Mouse (Mus musculus) gastrocnemius, postnatal 4 days (tissue): Measurements from ENCODE around the gene Harbi1. TPM values are rescaled to one million over a fixed set of nuclear protein-coding genes. Genes with fewer than 3 reads are reported as not detected.
"Not testable (repeated sequence)": the region's sequence is repeated elsewhere in the genome, so short reads cannot be mapped to it uniquely, and the experiment has no call there.

Source experiments
- DNase-seq, 2 experiments: peaks; one replicate each; pipeline ENCODE4 v3.0.0; 2021 to 2022; ENCODE audit warnings: low spot score in 2 of 2, mixed read lengths in 2 of 2
- total RNA-seq, 2 experiments: library from RNA; stranded (reverse); gene quantifications; 2 replicates each; pipeline ENCODE4 v1.2.3; 2021

Gene Harbi1
- total RNA-seq, 2 experiments from 2014 or later, result 5.0 to 7.1 TPM

DNA sequence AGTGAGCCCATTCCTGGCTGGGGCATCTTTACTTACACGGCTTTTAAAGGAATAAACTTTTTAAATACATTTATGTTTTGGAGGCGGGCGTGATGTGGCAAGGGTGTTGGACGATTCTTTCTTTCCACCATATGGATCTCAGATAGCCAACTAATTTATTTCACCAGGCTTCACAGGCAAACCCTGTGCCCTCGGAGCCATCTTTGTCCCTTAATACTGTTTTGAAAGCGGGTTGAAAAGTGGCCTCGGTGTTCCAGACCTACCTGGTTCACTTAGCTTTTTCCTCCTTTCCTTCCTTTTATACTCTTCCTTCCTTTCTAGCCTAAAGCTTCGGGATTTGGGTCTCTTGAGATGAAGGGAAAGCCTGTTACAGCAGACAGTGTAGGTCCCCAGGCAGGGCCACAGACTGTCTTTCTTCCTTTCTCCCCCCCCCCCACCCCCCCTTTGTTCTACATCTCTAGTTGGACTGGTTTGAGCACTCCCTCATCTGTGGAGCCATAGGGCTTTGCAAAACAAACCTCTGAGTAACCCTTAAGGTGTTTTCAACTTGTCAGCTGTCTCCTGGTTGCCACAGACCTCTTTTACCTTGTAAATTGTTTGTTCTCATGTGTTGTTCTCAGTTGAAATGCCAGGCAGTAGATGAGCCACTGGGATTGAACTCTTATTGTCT is 739 bp downstream of the Harbi1 start:
- peak in 1 of 2 experiments; percentile 8 for DNase-seq

DNA sequence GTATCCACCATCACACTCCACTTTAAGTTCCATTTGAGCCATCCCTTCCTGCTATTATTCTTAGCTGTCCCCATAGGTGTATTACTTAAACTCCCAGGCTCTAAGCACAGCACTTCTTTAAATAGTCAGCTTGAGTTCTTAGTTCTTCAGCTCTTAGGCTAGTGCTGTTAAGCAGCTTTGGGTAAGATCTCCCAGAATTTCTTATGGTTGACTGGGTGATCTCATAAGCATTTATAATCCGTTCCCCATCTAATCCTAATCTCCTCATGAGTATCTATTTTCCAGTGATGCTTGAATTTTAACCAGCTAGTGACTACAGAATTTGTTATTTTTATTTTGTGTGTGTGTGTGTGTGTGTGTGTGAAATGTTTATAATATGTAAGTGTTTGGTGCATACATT is 4.3 kb downstream of the Harbi1 start:
- DNase-seq, result no peak

DNA sequence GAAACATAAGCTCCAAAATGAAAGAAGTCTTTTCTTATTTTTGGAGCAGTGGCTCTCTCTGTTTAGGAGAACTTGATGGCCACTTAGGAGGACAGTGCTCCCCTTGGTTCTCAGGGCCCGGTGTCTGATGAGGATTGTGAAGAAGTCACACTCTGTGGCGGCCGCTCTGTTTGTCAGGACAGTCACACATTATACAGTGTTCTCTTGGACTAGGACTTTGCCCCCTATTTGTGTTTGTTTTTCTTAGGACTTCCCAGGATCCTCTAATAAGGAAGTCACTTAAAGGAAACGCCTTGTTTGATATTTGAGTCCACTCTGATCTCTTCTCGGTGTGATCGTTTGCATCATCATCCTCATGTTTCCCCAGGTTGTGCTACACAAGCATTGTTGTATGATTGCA is 7.6 kb downstream of the Harbi1 start:
- DNase-seq, result no peak

DNA sequence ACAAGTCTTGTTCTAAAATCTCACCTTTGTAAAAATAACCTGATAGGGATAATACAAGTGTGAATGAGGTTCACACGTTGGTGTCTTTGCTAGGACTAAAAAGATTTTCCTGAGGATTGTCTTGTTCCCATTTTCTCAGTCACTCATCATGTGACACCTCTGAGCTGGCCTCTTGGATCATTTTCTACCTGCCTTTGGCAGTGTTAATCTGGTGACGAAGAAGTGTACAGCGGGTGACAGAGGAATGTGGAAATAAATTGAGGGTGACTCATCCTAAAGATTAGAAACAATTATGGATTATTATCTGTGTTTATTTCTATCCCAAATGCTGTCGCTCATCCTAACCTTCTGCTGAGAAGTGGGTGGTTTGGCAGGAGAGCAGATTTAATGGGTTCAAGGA is 12.7 kb downstream of the Harbi1 start:
- no peak for DNase-seq

DNA sequence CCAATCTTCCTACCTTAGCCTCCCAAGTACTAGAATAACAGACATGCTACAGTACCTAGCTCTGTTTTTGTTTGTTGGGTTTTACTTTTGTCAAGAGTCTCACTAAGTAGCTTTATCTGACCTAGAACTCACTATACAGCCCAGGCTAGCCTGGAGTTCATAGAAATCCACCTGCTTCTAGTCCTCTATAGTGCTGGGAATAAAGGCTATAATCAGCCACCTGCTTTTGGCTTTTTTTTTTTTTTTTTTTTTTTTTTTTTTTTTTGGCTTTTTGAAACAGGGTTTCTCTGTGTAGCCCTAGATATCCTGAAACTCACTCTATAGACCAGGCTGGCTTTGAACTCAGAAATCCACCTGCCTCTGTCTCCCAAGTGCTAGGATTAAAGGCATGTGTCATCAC is 13.3 kb downstream of the Harbi1 start:
- DNase-seq, result no peak

DNA sequence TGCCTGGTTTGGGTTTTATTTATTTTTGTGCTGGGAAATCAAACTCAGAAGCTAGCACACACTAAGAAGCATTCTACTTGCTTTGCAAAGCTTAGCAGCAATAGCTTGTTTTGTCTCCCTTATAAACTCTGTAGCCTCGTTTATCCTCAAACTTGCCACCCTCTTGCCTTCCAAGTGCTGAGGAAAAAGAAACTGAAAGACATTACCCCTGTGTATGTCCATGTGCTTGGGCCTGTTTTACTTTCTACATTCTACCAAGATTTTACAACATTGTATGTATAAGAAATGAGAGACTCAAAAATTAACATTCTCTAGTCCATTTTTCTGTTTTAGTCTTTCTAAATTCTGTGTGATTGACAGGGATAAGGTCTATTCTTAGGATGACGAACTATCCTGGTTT is 14.1 kb downstream of the Harbi1 start:
- no peak for DNase-seq

DNA sequence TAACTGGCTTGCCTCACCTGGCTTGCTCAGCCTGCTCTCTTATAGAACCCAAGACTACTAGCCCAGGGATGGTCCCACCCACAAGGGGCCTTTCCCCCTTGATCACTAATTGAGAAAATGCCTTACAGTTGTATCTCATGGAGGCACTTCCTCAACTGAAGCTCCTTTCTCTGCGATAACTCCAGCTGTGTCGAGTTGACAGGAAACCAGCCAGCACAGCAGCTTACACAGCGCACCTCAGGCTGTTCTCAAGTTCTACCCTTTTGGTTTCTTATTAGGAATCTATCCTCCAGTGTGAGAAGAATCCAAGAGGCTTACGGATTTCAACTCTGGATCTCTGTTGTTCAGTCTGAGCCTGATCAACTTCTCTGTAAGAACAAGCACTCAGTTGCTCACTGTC is 14.8 kb downstream of the Harbi1 start:
- not testable (repeated sequence) for DNase-seq

DNA sequence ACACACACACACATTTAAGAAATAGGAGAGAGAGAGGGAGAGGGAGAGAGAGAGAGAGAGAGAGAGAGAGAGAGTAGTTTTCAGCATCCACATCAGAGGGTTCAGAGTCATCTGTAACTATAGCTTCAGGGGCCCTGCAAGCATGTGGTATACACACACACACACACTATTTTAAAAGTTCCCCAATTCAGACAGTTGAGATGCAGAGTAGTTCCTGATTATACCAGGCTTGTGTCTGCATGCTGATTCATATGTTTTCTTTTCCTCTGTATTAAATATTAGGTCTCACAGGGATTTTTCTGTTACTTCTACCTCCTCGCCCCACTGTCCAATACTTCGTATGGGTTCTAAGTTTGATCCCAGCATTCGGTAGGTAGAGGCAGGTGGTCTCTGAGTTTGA is 16.4 kb downstream of the Harbi1 start:
- DNase-seq, result no peak

DNA sequence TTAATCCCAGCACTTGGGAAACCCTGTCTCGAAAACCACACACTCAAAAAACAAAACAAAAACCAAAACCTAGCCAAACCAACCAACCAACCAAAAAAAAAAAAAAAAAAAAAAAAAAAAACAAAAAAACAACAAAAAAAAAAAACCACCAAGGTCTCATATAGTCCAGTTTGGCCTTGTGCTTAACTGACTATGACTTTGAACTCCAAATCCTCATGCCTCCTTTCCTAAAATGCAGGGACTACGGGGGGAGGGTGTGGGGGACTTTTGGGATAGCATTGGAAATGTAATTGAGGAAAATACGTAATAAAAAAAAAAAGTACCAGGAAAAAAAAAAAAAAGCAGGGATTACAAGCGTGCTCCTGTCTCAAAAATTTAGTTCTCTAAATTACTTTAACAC is 18.9 kb downstream of the Harbi1 start:
- DNase-seq, result no peak

DNA sequence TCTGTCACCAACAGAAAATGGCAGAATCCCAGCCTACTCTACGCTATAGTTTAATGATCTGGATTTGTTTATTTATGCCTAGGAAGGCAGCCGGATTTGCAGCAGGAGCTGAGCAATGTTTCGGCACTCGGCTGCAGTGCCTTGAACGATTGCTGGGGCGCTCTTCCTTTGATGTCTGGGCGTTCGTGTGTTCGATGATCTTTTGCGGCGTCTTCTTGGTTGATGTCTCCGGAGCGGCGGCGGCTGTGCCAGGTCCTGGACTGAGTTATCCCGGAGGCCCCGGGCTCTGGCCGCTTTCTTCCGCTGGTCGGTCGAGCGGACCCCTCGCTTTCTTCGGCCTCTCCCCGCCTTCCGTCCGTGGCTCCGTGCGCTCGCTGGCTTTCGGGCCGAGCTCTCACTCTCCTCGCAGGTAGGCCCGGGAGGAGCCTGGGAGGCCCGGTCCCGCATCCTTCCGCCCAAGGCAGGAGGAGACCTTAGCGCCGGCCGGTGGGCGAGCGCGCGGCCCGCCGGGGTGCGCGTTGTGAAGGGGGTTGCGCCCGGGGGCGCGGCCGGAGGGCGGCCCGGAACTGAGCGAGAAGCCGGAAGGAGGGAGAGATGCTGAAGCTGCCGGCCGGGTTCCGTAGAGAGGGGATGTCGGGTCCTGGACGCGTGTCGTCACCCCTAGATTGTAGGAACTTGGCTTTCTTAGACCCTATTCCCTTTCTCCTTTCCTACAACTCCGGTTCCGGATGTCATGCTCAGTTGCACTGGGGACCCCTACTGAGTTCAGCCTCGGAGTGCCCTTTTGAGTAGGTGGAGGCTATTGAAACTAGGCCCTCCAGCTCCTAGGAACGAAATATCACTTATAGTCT is 19.5 kb downstream of the Harbi1 start, which contains the start of gene Ambra1:
Gene Ambra1, plus strand, starts transcription at position 164 of the 851 bp plus-strand sequence.
- DNase-seq, result peak; percentile 46 to 79

DNA sequence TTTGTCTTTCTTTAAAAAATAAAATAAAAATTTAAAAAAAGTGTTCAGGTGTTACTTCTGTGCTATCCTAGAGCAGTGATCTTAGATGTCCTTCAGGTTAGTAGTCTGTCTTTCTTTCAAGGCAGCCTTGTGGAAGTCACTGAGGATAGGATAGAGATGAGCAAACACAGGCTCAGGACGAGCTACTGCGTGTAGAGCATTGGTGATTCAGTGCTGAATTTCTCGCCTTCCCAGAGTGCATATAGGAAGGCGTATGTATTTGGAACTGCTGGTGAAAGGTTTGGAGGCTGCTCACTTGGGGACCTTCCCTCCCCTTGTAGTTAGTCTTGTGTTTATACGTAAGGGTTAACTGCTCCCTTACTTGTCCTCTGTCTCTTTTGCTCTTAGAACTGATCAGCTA is 24.6 kb downstream of the Harbi1 start:
- DNase-seq, result no peak

DNA sequence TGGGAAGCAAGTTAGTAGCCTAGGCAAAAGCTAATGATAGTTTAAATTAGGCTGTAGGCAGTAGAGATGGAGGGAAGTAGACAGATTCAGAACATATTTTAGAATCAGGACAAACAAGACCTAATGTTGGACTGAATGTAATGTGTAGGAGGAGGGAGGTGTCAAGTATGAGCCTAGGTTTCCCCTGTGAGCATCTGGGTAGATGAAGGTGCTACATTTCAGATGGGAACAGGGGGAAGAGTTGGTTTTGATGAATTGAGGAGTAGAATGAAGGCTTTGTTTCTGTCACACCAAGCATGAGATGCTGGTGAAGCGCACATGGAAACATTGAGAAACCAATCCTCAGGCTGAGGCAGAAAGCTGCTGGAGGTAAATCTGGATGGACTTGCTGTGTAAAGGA is 28.9 kb downstream of the Harbi1 start:
- no peak for DNase-seq

DNA sequence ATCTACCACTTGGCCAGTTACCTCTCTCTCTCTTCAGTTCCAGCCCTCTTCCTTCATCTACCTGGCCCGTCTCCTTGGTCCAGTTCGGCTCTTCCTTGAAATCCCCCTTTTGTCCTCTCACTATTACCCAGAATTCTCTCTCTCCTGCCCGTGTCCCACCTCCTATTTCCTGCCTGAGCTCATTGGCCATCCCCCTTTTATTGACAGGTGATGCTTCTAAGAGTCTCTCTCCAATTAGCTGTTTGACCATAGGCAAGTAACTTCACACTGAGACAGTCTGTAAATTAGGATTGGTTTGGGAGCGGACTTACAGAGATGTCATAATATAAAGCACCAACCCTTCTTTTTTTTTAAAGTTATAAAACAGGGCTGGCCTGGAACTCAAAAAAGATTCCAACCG is 34.0 kb downstream of the Harbi1 start:
- no peak for DNase-seq

DNA sequence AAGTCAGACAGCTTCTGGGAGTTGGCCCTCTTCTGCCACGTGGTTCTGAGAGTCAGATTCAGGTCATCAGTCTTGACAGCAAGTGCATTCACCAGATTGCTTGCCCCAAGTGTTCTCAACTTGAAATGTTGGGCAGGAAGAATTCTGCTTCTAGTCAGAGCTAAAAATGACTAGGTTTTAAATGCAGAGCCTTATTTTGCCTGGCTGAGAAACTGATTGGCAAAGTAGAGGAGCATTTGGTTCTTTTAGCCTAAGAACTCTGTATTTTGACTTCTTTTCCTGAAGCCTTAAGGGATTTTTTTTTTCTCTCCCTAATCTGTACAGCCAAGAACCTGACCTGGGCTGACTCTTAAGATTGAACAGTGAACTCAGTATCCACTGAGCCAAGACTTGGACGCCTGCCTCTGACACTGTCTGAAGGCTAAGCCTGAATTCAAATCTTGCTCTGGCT is 39.2 kb downstream of the Harbi1 start:
- peak in 1 of 2 experiments; percentile 38 for DNase-seq

Other genes starting within 250 kb of the Harbi1 start
- gene Ckap5, start 184.1 kb upstream of the Harbi1 start, total RNA-seq, result 10 to 100 TPM; 61.6 to 63.3 TPM
- 1 to 10 TPM in 1 of 2 experiments, under 1 TPM in 1; 0.54 to 4.2 TPM for gene F2, start 74.4 kb upstream of the Harbi1 start, total RNA-seq
- gene Zfp408, start 61.1 kb upstream of the Harbi1 start, total RNA-seq, result 10 to 100 TPM; 10.1 to 16.5 TPM
- 10 to 100 TPM; 46.6 to 49.3 TPM for gene Arhgap1, start 61.0 kb upstream of the Harbi1 start, total RNA-seq
- 10 to 100 TPM; 24.1 to 25.5 TPM for gene Atg13, start 276 bp upstream of the Harbi1 start, total RNA-seq
- 10 to 100 TPM; 23.4 to 26.6 TPM for gene Ambra1, start 19.3 kb downstream of the Harbi1 start, total RNA-seq
- under 1 TPM; 0.32 to 0.36 TPM for gene Chrm4, start 216.4 kb downstream of the Harbi1 start, total RNA-seq
- 100 to 1,000 TPM; 130 to 135 TPM for gene Mdk, start 221.4 kb downstream of the Harbi1 start, total RNA-seq
- not detected for gene Gm9821, start 234.9 kb downstream of the Harbi1 start, total RNA-seq